Mouse (Mus musculus) retina, postnatal 1 day (tissue): Measurements from ENCODE around the gene Grhl1.

Experiments
- DNase-seq: peaks from one replicate; pipeline ENCODE4 v3.0.0-alpha.2; 2012

Grhl1 gene

DNA sequence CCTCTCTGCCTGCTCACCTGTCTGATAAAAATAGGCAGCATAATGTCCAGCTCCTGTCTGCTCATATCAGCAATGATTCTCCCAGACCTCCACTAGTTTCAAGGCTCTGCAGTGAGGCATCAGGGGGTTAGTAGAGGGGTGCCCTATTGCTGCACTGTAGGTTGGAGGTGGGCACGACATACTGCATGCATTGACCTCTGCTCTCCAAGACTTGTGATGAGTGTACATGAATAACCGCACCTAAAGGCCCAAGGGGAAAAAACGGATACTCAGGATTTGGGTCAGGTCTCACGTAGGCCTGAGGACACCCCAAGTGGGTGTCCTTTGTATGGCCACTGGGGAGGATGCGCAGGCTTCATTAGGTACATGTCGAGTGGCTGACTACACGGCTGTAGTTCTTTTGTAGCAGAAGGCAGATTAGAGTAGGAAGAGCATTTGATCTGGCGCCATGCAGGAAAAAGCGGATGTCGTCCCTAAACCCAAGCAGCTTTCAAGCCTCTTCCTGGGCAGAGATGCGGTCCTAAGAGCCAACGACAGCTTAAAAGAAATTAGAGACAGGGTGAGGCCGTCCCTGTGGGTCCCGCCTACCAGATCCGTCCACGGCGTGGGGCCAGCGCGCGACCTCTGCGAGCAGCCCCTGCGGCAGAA is 78.5 kb downstream of the Grhl1 start:
- DNase-seq, result no peak

DNA sequence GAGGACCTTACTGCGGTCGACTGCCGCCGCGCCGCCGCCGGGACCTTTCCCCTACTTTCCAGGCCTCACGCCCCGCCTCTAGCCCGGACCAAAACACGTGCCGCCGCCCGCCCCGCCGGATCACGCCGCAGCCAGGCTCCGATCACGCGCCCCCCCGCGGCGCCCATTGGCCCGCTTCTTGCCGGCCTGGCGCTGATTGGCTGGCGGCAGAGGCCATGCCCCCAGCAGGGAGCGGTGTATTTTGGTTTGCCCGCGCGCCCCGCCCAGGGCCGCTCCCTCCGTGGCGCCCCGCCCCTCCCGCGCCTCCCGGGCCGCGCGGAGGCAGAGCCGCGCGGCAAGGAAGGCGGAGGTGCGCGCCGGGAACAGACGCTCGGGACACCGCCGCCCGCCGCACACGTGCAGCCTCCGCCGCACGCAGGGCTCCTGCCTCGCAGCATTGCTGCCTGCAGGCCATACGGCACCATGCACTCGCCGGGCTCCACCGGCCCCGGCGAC is 79.0 kb downstream of the Grhl1 start, which contains the start of gene Klf11:
TSS of gene Klf11 (plus strand) at position 212 of the 495 bp plus-strand sequence.
- peak; percentile 98 for DNase-seq

DNA sequence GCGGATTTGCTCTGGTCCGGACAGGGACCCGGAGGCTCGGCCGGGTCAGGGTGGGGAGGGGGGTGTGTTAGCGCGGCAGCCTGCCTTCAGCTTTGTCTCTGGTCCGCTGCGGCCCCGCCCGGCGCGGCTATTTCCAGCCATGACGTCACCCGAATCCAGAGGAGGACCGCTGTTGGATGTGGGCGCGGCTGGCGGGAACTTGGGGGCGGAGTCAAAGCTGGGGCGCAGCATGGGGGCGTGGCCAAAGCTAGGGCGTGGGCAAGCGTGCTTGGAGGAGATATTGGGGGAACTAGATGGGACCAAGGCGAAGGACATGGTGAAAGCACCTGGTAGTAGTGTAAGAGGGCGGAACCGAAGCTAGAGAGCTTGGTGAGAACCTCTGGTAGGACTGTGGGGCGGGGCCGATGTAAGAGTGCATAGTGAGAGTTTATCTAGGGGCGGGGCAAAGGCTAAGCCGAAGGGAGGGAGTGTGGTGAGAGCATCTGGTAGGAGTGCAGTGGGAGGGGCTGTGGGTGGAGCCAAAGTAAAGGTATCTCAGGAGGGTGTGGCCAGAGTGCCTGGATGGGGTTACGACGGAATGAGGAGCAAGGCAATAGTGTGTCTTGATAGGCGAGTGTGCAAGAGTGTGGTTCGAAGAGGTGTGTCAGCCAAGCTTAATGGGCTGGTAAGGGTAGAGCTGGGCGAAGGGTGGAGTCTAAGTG is 79.7 kb downstream of the Grhl1 start:
- DNase-seq, result peak; percentile 94

DNA sequence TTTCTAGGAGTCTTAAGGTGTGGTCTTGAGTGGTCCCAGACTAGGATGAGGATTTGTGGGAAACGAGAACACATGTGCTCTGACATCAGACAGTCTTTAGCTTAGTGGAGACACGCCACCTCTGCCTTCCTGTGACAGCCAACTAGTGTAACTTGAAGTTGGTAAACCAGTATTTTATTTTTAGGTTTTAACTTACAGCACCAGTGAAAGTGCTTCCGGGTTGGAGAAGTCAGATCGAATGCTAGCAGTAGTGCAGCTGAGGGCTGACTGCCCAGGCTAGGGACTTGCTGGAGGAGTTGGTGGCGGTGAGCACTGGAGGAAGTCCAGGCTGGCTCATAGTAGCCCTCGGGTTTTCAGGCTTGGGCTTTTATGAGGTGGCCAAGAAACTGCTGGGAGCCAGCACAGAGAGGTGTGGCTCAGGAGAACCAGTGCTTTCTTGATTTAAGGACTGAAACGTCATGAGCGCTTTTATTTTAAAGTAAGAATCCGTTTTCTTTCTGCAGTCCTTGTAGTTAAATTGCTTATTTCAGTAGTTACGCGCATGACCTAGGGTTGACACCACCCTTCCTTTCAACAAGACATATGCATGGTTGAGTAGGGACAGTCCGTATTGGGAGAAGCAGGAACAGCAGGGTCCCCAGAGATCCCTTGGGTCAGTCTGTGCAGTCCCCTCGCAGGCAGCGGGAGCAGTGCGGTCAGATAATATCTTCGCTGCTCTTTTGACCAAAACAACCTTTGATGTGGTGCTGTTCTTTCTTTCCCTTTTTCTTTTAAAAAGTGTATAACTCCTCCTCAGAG is 82.2 kb downstream of the Grhl1 start:
- DNase-seq, result no peak

DNA sequence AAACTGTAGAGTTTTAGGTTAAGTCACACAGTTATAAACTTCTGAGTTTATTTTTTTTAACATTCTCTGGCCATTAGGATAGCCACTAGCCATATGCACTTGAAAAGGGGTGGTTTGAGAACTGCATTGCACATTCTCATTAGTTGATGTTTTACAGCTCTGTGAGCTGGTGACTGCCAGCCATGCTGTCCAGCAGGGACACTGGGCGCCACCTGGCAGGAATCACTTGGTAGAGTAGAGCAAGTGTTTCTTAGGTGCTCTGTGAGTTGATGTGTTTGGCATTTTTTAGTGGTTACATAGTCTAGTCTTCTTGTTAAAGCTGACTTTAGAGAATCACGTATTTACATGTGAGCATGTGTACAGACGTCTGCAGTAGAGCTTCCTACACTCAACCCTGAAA is 84.4 kb downstream of the Grhl1 start:
- no peak for DNase-seq

DNA sequence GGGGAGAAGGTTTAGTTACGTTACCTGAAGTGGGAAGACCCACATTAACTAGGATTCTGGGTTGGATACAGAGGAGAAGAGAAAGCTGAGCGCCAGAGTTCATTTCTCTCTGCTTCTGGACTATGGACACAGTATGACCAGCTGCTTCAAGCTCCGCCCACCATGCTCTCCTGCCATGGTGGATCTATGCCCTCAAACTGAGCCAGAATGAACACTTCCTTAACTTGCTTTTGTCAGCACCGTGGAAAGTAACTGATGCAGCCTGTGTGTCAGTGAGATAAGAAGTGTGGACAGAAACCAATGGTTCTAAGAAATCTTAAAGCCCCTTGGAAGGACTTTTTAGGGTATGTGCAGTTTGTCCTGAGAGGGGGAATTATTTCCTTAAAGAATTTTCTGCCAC is 86.9 kb downstream of the Grhl1 start:
- DNase-seq, result no peak

DNA sequence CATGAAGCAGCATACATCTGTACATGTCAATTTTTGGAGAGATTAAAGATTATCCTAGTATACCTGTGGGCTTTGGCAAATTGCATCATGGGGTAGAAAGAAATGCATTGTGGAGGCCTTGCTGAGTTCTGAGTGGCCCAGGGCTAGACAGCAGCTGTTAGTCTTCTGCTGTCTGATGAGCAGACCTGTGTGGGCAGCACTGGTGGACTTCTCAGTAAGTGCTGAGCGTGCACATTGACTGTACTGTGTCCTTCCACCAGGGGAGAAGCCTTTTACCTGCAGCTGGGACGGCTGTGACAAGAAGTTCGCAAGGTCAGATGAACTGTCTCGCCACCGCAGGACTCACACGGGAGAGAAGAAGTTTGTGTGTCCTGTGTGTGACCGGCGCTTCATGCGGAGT is 87.8 kb downstream of the Grhl1 start:
- no peak for DNase-seq

DNA sequence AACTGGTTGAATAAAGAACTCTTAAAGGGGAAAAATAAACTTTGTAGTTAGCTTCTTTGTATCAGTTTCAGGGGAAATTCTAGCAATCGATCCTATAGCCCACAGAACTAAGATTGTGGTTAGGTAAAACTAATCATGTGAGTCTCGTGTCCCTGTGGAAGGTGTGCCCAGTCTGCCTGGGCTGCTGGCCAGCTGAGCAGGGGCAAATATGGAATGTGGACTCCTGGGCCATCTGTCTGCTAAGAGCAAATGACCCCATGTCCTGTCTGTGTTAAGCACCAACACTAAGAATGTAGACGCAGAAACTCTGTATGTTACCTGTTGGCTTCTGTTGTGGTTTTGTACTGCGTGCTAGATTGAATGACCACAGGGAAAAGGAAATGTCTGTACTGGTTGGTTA is 89.0 kb downstream of the Grhl1 start:
- no peak for DNase-seq

DNA sequence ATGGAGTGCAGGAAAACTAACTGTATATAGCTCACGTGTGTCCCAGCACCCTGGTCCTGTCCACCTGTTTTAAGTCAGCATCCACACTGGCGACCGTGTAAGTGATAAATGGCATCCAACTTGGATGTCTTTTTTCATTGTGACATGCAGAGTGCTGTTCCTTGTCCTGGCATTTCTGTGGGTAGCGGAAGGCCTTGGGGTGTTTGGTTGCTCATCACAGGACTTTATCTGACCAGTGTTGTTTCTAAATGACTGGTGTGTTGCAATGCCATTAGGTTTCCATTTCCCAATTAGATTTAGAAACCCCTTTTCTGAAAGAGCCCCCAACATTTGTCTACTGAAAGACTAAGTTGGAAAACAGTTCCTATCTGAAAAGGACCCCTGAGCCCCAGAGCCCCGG is 90.0 kb downstream of the Grhl1 start:
- no peak for DNase-seq
